Mouse (Mus musculus) inflammation-experienced regulatory T-cells, adult 6 months (primary cell): ENCODE data around the gene Mblac2. TPM values are rescaled to one million over a fixed set of nuclear protein-coding genes. Genes with fewer than 3 reads are reported as not detected.

Experiments used
- ATAC-seq: one replicate; pipeline ENCODE4 v1.8.0; 2017
- polyA plus RNA-seq, 3 experiments: library from polyadenylated mRNA; unstranded; fragments of 100-300 nt; shearing (Covaris generic); gene quantifications; one replicate each; pipeline ENCODE4 v1.2.1; 2017

Gene Mblac2
- polyA plus RNA-seq, 3 experiments from 2014 or later, result 5.2 to 15.0 (median 14.6) TPM

GRCm38 (mm10) chr13:81740898-81741297 is 29.8 kb downstream of the Mblac2 start:
- no peak for ATAC-seq

GRCm38 (mm10) chr13:81743391-81744091 is 32.4 kb downstream of the Mblac2 start:
- no peak for ATAC-seq

- ATAC-seq, result no peak
Measured at GRCm38 (mm10) chr13:81744092-81744396, 32.9 kb downstream of the Mblac2 start.

- no peak for ATAC-seq
Measured at GRCm38 (mm10) chr13:81754878-81755277, 43.7 kb downstream of the Mblac2 start.

- no peak for ATAC-seq
Measured at GRCm38 (mm10) chr13:81755324-81755723, 44.2 kb downstream of the Mblac2 start.

DNA sequence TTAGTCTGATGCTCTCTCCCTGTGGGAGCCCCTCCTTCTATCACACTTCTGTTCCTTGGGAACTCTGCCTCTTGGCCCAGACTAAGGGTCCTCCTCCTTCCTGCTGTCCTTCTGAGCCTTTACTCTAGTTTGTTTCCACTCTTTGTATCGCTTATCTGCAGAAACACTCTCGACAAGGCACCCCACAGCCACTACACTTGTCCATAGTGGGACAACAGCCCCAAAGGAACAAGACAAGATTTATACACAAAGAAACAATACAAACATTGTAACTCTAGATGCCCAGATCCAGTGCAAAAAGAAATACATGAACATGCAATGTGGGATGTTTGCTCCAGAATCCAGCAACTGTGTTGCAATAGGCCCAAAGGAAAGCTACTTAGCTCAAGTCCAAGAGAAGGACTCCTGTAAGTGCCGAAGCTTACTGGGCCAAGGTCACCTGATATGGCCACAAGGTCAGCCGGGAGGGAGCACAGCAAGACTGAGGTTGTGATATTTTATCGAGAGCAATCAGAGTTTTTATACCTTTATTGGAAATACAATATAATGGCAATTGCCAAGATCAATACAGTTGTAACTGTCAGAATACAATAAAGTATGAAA is 46.0 kb downstream of the Mblac2 start:
- ATAC-seq, result no peak

- ATAC-seq, result peak; percentile 73
Measured at GRCm38 (mm10) chr13:81760379-81760778, 49.2 kb downstream of the Mblac2 start.

DNA sequence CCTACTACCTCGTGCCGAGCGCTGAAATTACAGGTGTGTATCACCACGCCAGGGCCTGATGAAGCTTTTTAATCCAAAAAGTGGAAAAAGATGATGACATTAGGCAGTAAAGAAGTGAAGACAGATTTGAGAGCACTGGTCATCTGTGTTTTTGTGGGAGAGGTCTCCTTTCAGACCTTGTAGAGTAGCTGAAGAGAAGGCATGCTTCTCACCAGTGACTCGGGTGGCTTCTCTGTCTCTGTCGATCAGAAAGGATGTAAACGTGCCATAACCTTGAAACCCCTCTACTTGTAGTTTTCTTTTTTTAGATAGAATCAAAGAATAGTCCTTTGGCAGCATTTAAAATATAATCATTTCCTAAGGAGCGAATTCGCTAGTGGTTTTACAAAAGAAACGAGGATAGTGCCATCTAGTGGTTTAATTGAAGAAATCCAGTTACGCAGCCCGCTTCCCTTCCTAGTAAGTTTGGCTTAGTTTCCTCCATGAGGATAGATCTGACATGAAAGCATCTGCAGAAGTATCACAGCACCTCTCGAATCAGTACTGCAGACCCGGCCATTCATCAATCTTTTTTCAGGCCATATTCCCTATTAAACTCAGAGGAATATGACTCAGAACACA is 50.5 kb downstream of the Mblac2 start:
- peak; percentile 74 for ATAC-seq

- no peak for ATAC-seq
Measured at GRCm38 (mm10) chr13:81764173-81764572, 53.0 kb downstream of the Mblac2 start.

- ATAC-seq, result peak; percentile 69
Measured at GRCm38 (mm10) chr13:81767038-81767659, 56.0 kb downstream of the Mblac2 start.

- no peak for ATAC-seq
Measured at GRCm38 (mm10) chr13:81776217-81776616, 65.1 kb downstream of the Mblac2 start.

DNA sequence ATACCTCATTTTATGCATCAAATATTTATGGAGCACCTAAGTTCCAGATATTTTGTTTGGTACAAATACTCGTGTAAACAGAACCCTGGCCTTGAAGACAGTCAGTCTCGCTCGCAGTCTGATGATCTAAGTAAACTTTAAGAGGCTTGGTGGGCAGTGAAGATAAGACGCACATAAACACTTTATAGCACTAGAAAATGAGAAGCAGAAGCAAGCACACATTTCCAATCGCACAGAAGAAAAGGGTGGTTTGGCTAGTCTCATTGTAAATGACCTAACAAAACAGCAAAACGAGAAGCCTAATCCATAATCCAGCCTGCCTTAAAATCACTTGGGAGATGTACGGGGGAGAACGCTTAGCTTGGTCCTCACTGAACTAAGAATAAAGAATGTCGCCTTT is 71.3 kb downstream of the Mblac2 start:
- no peak for ATAC-seq

- ATAC-seq, result peak; percentile 86
Measured at GRCm38 (mm10) chr13:81782971-81783404, 71.8 kb downstream of the Mblac2 start, which contains the start of gene Cetn3. Cetn3 (plus strand) TSS chr13:81783077.

GRCm38 (mm10) chr13:81783405-81784342 is 72.5 kb downstream of the Mblac2 start:
- ATAC-seq, result peak; percentile 83

- no peak for ATAC-seq
Measured at GRCm38 (mm10) chr13:81785766-81786480, 74.8 kb downstream of the Mblac2 start.

DNA sequence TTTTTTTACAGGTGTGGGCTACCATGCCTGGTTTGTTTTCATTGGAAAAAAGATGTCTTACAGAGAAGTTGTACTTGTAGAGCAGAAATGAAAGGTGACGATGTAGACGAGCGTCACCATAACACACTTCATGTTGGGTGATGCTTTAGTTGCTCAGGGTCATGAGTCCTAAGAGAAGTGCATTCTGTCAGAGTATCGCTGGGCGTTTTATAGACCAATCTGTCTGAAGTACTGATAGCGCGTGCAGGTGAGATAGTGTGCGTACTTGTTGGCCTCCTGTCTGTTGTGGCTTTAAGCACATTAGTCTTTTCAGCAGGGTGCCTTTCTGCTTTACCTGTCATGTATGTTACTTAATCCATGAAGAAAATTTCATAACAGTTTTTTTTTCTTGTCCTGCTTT is 79.0 kb downstream of the Mblac2 start:
- ATAC-seq, result no peak

DNA sequence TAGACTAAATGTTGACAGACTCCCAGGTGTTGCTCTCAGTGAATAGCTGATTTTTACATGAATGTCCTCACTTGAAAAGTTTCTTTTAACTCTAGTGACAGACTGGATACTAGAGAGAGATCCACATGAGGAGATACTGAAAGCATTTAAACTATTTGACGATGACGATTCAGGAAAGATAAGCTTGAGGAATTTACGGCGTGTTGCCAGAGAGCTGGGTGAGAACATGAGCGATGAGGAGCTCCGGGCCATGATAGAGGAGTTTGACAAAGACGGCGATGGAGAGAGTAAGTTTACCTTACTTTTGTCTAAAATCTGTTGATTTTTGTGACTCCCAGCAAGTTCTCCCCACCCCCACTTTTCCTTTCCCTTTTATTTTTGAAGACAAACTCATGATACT is 80.7 kb downstream of the Mblac2 start:
- no peak for ATAC-seq

DNA sequence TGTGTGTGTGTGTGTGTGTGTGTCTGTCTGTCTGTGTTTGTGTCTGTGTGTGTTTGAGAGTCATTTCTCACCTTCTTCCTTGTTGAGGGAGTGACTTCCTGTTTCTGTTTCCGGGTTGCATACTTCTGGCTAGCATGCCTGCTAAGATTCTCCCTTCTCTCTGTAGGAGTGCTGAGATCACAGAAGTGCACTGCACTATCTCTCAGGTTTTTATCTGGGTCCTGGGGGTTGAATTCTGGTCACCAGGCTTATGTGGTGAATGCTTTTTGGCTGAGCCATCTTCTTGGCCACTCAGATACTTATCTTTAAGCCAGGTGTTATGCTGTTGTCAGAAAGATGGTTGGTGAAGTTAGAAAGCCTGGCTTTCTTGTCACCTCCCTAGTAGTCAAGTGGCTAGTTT is 82.7 kb downstream of the Mblac2 start:
- ATAC-seq, result peak; percentile 91

GRCm38 (mm10) chr13:81801121-81801520 is 90.0 kb downstream of the Mblac2 start:
- peak; percentile 69 for ATAC-seq
